Mouse (Mus musculus) embryonic facial prominence, embryonic 12.5 days (tissue): ENCODE results near the gene Lrrc29. TPM values are rescaled to one million over a fixed set of nuclear protein-coding genes. Genes with fewer than 3 reads are reported as not detected.
"Not testable (repeated sequence)": the region's sequence is repeated elsewhere in the genome, so short reads cannot be mapped to it uniquely, and the experiment has no call there.

ENCODE experiments used
- ATAC-seq: fragments of 200-750 bp; cut with Nextera tagmentation; 2 replicates; pipeline ENCODE4 v1.8.0; 2017; ENCODE audit not compliant: insufficient number of reproducible peaks, insufficient read depth, low FRiP score, low TSS enrichment
- H3K27ac ChIP-seq: fragments of 300-500 bp; sonication (generic); 2 replicates; pipeline ENCODE4 v1.5.1; 2016; ENCODE audit warnings: mild to moderate bottlenecking
- H3K27me3 ChIP-seq: fragments of 300-500 bp; sonication (generic); 2 replicates; pipeline ENCODE4 v1.6.1; 2016; ENCODE audit warnings: mild to moderate bottlenecking, moderate library complexity
- H3K36me3 ChIP-seq: fragments of 300-500 bp; sonication (generic); 2 replicates; pipeline ENCODE4 v1.6.1; 2016; ENCODE audit warnings: mild to moderate bottlenecking
- H3K4me1 ChIP-seq: fragments of 300-500 bp; sonication (generic); 2 replicates; pipeline ENCODE4 v1.6.1; 2016
- H3K4me2 ChIP-seq: fragments of 300-500 bp; sonication (generic); replicated peaks from 2 replicates; pipeline ENCODE4 v1.6.1; 2016; ENCODE audit warnings: mild to moderate bottlenecking, moderate library complexity
- H3K4me3 ChIP-seq: fragments of 300-500 bp; sonication (generic); 2 replicates; pipeline ENCODE4 v1.5.1; 2016; ENCODE audit warnings: mild to moderate bottlenecking
- H3K9ac ChIP-seq: fragments of 300-500 bp; sonication (generic); 2 replicates; pipeline ENCODE4 v1.6.1; 2016; ENCODE audit warnings: mild to moderate bottlenecking, moderate library complexity
- H3K9me3 ChIP-seq: fragments of 300-500 bp; sonication (generic); 2 replicates; pipeline ENCODE4 v1.6.1; 2016; ENCODE audit warnings: mild to moderate bottlenecking, moderate library complexity
- WGBS: fragments of 180-500 bp; shearing (Covaris S2); methylation state at CpG from one replicate; pipeline ENCODE4 v1.1.7; 2016; 5-methylcytosine and 5-hydroxymethylcytosine counted together
- polyA plus RNA-seq: library from polyadenylated mRNA; unstranded; fragments of >200 nt; fragmentation: Nextera tagmentation; extraction: Ambion mirVana; gene quantifications from 2 replicates; pipeline ENCODE4 v1.2.1, GENCODE M21; 2016

The Lrrc29 gene
- polyA plus RNA-seq, 1 experiment from 2014 or later, result 1.8 TPM

DNA sequence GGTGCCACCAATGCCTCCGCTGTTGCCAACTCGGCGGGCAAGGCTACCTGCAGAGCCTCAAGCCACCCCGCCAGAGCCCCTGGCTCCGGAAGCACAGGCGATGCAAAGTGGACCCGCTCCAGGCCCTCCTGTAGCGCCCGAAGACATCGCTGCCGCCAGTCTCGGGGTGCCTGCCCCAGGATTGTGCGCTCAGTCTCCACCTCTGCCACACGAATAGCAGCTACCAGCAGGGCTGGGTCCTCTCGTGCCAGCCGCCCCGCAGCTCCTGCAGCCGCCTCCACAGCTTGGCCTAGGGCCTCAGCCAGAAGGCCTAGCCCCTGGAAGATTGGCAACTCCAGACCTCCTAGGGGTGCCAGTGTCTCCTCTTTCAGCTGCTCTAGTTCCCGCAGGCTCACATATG lies 32.7 kb downstream of the Lrrc29 start:
- H3K27ac ChIP-seq, result no peak overlapping the region
- no peak overlapping the region for H3K4me3 ChIP-seq
- no peaks in the 10 kb centered on the region for H3K9me3 ChIP-seq
- peaks cover 19% of the 10 kb centered on the region for H3K27me3 ChIP-seq
- ATAC-seq, result no peak
- no peak overlapping the region for H3K4me2 ChIP-seq
- peaks cover 22% of the 10 kb centered on the region for H3K4me1 ChIP-seq
- WGBS, result 68% methylated on average over 19 of the region's 19 CpGs
- H3K9ac ChIP-seq, result no peak overlapping the region
- H3K36me3 ChIP-seq, result no peaks in the 10 kb centered on the region

DNA sequence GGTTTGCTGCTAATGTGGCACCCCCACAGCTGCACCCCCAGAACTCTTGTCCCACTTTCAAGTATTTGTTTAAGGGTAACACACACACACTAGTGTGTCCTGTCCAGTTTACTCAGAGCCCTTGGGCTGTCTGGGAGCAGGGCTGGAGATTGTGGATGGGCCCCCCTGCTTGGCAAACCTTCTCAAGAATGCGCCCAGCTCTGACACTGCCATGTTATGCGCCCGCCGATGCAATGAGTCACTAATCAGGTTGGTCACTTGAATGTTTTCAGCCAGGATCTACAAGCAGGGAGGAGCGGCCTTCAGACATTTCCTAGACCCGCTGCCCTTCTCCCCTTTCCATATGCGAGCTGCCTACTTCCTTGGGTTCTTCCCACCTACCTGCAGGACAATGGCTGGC lies 33.6 kb downstream of the Lrrc29 start:
- ATAC-seq, result no peak
- Histone ChIP-seq H3K4me1 (peaks cover 24% of the 10 kb centered on the region), H3K9ac (no peak overlapping the region), H3K27ac (no peak overlapping the region), H3K4me3 (no peak overlapping the region), H3K36me3 (no peaks in the 10 kb centered on the region), H3K27me3 (peaks cover 19% of the 10 kb centered on the region), H3K9me3 (no peaks in the 10 kb centered on the region), H3K4me2 (no peak overlapping the region)
- 78% methylated on average over 7 of the region's 7 CpGs for whole genome bisulfite sequencing

DNA sequence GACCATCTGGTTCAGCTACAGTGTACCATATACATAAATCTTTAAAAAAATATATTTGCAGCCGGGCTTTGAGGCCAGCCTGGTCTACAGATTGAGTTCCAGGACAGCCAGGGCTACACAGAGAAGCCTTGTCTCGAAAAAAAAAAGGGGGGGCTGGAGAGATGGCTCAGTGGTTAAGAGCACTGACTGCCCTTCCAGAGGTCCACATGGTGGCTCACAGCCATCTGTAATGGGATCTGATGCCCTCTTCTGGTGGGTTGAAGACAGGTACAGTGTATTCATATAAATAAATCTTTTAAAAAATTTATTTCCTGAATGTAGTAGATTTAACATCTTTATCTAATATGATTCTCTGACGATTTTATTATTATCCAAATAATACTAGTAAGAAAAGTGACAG lies 34.3 kb downstream of the Lrrc29 start:
- ATAC-seq, H3K4me2 ChIP-seq, H3K4me3 ChIP-seq, H3K27ac ChIP-seq, H3K36me3 ChIP-seq, H3K9ac ChIP-seq, H3K9me3 ChIP-seq: not testable (repeated sequence)
- H3K4me1 ChIP-seq, result peaks cover 24% of the 10 kb centered on the region
- peaks cover 19% of the 10 kb centered on the region for H3K27me3 ChIP-seq
- WGBS, result 64% methylated on average over 3 of the region's 3 CpGs

DNA sequence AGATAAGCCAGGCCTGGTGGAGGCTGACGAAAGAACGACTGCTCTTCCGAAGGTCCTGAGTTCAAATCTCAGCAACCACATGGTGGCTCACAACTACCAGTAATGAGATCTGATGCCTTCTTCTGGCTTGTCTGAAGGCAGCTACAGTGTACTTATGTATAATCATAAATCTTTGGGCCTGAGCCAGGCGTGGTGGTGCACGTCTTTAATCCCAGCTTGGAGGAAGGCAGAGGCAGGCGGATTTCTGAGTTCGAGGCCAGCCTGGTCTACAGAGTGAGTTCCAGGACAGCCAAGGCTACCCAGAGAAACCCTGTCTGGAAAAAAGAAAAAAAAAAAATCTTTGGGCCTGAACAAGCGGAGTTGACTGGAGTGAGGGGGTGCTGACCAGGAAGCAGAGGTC lies 34.7 kb downstream of the Lrrc29 start:
- not testable (repeated sequence) for H3K9ac ChIP-seq, H3K36me3 ChIP-seq, H3K4me2 ChIP-seq, H3K4me3 ChIP-seq, H3K9me3 ChIP-seq, ATAC-seq, H3K27ac ChIP-seq
- Histone ChIP-seq H3K27me3 (peaks cover 19% of the 10 kb centered on the region), H3K4me1 (peaks cover 24% of the 10 kb centered on the region)
- WGBS, result 87% methylated on average over 8 of the region's 8 CpGs

DNA sequence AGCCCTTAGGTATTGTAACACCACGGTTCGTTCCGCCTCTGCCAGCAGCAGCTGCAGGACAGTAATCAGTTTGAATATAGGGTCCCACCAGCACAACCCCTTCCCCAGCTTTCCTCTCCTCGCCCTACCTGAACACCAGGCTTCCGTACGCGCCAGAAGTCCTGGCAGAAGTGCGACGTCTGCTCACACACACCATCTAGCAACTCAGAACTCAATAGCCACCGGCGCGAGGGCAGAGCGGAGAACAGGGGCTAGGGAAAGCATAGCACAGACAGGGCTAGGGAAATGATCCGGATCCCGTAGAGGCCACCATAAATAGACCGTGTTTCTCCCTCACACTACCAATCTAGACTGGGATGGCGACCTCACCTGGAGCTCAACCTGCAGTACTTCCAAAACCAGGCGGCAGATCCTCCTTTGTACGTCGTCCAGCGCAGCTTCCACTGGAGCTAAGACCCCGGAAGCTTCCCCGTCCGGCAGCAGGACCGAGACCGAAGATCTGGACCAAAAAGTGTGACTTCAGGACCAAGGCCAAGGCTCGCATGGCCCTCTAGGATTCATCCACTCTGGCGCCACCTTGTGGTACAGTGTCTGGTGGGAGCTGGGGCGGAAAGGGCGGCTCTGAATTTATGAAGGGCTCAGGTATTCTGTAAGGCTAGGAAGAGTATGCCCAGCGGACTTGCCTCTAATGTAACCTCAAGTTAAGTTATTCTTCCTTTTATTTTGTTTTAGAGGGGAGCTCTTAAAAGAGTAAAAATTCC lies 35.3 kb downstream of the Lrrc29 start:
- H3K4me1 ChIP-seq, result peaks cover 24% of the 10 kb centered on the region
- H3K9ac ChIP-seq, result no peak overlapping the region
- peak overlapping the region; percentile 84 for H3K4me2 ChIP-seq
- no peaks in the 10 kb centered on the region for H3K9me3 ChIP-seq
- no peak overlapping the region for H3K27ac ChIP-seq
- peak overlapping the region; percentile 44 for H3K4me3 ChIP-seq
- no peak for ATAC-seq
- no peaks in the 10 kb centered on the region for H3K36me3 ChIP-seq
- peaks cover 19% of the 10 kb centered on the region for H3K27me3 ChIP-seq
- WGBS, result 5% methylated on average over 31 of the region's 31 CpGs

DNA sequence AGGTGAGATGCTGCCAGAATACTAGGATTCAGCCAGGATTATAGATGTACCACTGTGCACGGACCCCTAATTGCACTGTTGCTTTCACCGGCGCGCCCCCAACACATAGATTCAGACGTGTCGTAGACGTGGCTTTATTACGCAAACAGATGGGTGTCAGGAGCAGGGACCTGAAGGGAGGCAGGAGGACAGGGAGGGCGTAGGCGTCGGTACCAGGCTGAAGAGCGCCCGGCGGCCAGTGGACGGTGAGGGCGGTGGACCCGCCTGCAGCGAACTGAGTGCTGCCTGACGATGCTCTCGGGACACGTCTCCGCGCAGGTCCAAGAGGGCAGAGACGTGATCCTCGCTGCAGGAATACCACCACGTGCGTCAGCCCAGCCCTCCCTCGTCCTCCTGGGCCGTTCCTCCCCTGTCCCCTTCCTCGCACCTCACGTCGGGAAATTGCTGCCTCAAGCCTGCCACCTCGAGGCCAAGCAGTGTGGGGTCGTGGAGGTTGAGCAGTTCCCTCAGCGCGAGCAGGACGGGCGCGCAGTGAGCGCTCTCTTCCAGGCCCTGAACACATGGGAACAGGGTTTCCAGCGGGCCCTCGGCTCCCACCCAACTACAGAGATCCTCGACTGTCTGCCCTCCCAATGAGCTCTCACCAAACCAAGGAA lies 36.1 kb downstream of the Lrrc29 start, which contains the start of gene 4931428F04Rik:
TSS of gene 4931428F04Rik (minus strand) at position 60 of the 656 bp plus-strand sequence.
- Histone ChIP-seq H3K4me2 (peak within 1 kb of the TSS; percentile 84), H3K36me3 (0 out of 2 replicates have a peak, but pooled peaks cover 5% of the 10 kb centered on the region), H3K4me3 (peak within 1 kb of the TSS; percentile 44), H3K27me3 (peaks cover 19% of the 10 kb centered on the region), H3K9ac (peak within 1 kb of the TSS; percentile 48), H3K27ac (peak within 1 kb of the TSS; percentile 52; the same call in 1 of the 2 replicates), H3K9me3 (no peaks in the 10 kb centered on the region), H3K4me1 (peaks cover 24% of the 10 kb centered on the region)
- ATAC-seq, result peak; percentile 10; the same call in 1 of the 2 replicates
- WGBS, result 2% methylated on average over 43 of the region's 43 CpGs

DNA sequence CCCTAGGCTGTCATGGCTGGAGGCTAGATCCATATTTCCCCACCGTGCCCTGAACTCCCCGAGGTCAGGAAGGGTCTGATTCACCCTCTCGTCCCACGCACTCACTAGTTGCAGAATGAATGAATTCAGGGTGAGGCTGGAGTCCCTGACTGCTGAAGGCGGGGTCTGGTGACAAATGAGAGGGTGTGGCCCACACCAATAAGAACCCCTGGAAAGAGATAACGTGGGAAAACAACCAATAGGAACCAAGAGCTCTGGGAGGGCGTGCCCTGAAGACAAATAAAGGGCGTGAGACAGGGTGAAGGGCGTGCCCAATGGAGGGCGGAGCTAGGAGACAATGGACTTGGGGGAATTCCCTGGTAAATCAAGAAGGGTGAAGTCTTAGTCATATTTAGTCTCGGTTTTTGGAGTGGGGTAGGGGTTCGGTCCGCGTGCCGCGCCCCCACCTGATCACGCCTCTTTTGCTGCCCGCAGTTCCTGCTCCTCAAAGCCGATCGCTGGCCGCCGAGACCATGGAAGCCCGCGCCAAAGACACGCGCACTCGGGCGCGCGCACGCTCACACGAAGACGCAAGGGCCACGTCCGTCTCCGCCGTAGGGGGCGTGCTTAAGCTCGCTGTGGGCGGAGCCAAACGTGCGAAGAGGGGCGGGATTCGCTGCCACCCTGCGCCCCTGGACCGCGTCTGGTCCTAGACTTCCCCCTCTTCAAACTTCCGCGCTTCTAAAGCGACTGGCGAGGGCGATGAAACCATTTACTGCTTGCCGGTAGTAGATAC lies 36.9 kb downstream of the Lrrc29 start:
- under 1% methylated on average over 53 of the region's 53 CpGs for WGBS
- Histone ChIP-seq H3K4me2 (peak overlapping the region; percentile 84), H3K4me3 (peak overlapping the region; percentile 44), H3K9ac (peak overlapping the region; percentile 48), H3K9me3 (no peaks in the 10 kb centered on the region), H3K4me1 (peaks cover 24% of the 10 kb centered on the region), H3K27ac (peak overlapping the region; percentile 52; the same call in 1 of the 2 replicates), H3K36me3 (peaks cover 9% of the 10 kb centered on the region; the same call in 1 of the 2 replicates), H3K27me3 (peaks cover 19% of the 10 kb centered on the region)
- peak; percentile 87 for ATAC-seq

DNA sequence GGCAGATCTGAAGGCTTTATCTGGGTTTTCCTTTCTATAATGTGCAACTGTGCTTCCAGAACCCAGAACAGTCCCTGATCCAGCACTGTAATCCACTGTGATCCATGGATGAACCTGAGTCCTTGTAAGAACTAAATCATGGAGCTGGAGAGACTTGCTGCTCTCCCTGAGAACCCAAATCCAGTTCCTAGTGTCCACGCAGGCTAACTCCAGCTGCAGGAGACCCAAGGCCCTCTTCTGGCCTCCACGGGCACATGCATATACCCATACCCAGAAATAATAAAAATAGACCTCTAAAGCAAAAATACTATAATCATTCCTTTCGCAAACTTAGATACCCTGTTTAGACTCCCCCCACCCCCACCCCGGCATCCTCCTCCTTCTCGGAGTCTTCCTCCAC lies 37.8 kb downstream of the Lrrc29 start:
- WGBS, result 81% methylated on average over 5 of the region's 5 CpGs
- peaks cover 24% of the 10 kb centered on the region for H3K4me1 ChIP-seq
- H3K4me3 ChIP-seq, result peak overlapping the region; percentile 44
- peak overlapping the region; percentile 84 for H3K4me2 ChIP-seq
- no peak overlapping the region for H3K9ac ChIP-seq
- no peaks in the 10 kb centered on the region for H3K9me3 ChIP-seq
- H3K36me3 ChIP-seq, result peaks cover 12% of the 10 kb centered on the region; the same call in 1 of the 2 replicates
- H3K27ac ChIP-seq, result no peak overlapping the region
- ATAC-seq, result no peak
- H3K27me3 ChIP-seq, result peaks cover 12% of the 10 kb centered on the region

DNA sequence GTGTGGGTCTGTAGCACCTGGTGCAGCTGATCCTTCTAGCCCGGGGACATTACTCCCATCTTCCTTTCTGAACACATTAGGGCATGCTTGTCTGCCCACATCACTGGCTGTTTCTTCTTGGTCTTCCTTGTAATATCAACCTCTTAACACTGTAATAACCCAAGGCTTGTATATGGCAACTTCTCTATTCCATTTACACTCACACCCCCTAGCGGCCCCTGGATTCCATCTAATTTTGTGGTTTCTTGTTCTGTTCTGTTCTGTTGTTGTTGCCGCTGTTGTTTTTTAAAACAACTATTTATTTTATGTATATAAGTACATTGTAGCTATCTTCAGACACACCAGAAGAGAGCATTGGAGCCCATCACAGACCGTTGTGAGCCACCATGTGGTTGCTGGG lies 39.2 kb downstream of the Lrrc29 start:
- H3K9ac ChIP-seq, result no peak overlapping the region
- no peak overlapping the region for H3K4me2 ChIP-seq
- H3K9me3 ChIP-seq, result no peaks in the 10 kb centered on the region
- peaks cover 20% of the 10 kb centered on the region for H3K36me3 ChIP-seq
- 89% methylated on average over 4 of the region's 4 CpGs for WGBS
- peaks cover 11% of the 10 kb centered on the region for H3K27me3 ChIP-seq
- H3K4me1 ChIP-seq, result peaks cover 24% of the 10 kb centered on the region
- H3K4me3 ChIP-seq, result no peak overlapping the region
- no peak overlapping the region for H3K27ac ChIP-seq
- no peak for ATAC-seq

DNA sequence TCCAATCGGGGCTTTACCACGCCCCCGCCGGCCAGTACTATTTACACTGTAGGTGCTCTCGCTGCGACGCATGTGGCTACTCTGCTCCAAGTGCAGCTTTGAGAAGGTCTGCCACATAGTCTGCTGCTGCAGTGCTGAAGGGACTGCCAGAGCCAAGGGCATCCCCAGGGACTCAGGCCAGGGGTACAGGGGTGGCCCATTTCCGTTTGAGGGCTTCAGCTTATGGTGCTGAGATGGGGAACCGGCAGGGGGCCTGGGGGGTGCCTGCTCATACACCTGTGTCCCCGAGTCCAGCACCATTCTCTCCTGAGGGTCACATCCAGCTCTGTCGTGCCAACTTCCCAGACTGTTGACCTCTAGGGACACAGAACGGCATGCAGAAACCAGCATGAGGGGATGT lies 40.6 kb downstream of the Lrrc29 start:
- Histone ChIP-seq H3K27ac (no peak overlapping the region), H3K4me1 (peaks cover 20% of the 10 kb centered on the region), H3K9ac (no peak overlapping the region), H3K4me2 (no peak overlapping the region), H3K4me3 (no peak overlapping the region), H3K9me3 (no peaks in the 10 kb centered on the region), H3K36me3 (peaks cover 27% of the 10 kb centered on the region), H3K27me3 (peaks cover 10% of the 10 kb centered on the region)
- no peak for ATAC-seq
- 47% methylated on average over 12 of the region's 12 CpGs for WGBS

DNA sequence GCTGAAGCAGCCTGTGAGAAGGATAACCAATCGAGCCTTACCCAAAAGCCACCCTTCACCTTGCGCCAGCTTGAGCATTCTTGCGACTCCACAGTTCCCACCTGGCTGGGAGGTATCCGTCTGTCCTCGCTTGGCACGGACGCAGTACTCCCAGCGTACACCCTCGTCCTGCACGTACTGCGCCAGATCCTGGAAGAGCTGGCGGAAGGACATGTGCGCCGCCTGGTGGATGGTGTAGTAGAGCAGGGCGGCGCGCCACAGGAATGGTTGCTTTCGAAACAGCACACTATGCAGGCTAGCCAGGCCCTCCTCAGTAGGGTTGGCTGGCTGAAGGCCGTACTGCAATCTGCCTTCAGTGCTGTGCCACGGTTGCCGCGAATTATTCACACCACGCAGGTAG lies 43.0 kb downstream of the Lrrc29 start:
- Histone ChIP-seq H3K36me3 (peaks cover 28% of the 10 kb centered on the region), H3K4me1 (peaks cover 8% of the 10 kb centered on the region), H3K9me3 (no peaks in the 10 kb centered on the region), H3K27ac (no peak overlapping the region), H3K4me3 (no peak overlapping the region), H3K27me3 (peaks cover 27% of the 10 kb centered on the region), H3K9ac (no peak overlapping the region), H3K4me2 (no peak overlapping the region)
- 27% methylated on average over 23 of the region's 23 CpGs for WGBS
- no peak for ATAC-seq
